Mouse (Mus musculus): ENCODE results near the gene Pglyrp1. TPM values are rescaled to one million over a fixed set of nuclear protein-coding genes. Genes with fewer than 3 reads are reported as not detected.

The Pglyrp1 gene
- total and polyA plus RNA-seq, 2 experiments from 2014 or later, result 18.2 to 26.8 TPM

GRCm38 (mm10) chr7:18878691-18879090, 7.6 kb downstream of the Pglyrp1 start:
- H3K4me1 ChIP-seq (ENCODE audit: insufficient read depth, low read length), result no peaks in the 10 kb centered on the region
- DNase-seq (ENCODE audit: low spot score), result no peak
- H3K9ac ChIP-seq (replicated peaks; ENCODE audit: low read length, poor library complexity, severe bottlenecking), result no peak overlapping the region
- no peaks in the 10 kb centered on the region for H3K27me3 ChIP-seq (ENCODE audit: insufficient read depth, low read length)
- H3K9me3 ChIP-seq (ENCODE audit: low read length), result no peaks in the 10 kb centered on the region
- WGBS, result 81% methylated on average over 7 of the region's 7 CpGs
- H3K4me3 ChIP-seq (ENCODE audit: low read depth, low read length), result no peak overlapping the region
- no peaks in the 10 kb centered on the region for H3K36me3 ChIP-seq (ENCODE audit: insufficient read depth, low read length)
- no peak overlapping the region for H3K27ac ChIP-seq (ENCODE audit: low read depth, low read length)
- no peak overlapping the region for H3K4me2 ChIP-seq (ENCODE audit: low read depth, low read length, poor library complexity, severe bottlenecking)
- no peak for TF ChIP-seq CTCF (IDR thresholded peaks at IDR 0.05)
- no peak for ATAC-seq (ENCODE audit: low FRiP score)

- DNase-seq (ENCODE audit: low spot score) (no peak), ATAC-seq (ENCODE audit: low FRiP score) (no peak)
- no peaks in the 10 kb centered on the region for H3K27me3 ChIP-seq (ENCODE audit: insufficient read depth, low read length)
- H3K27ac ChIP-seq (ENCODE audit: low read depth, low read length), result no peak overlapping the region
- 65% methylated on average over 9 of the region's 9 CpGs for WGBS
- H3K4me3 ChIP-seq (ENCODE audit: low read depth, low read length), result no peak overlapping the region
- H3K4me2 ChIP-seq (ENCODE audit: low read depth, low read length, poor library complexity, severe bottlenecking), result no peak overlapping the region
- no peaks in the 10 kb centered on the region for H3K9me3 ChIP-seq (ENCODE audit: low read length)
- H3K9ac ChIP-seq (replicated peaks; ENCODE audit: low read length, poor library complexity, severe bottlenecking), result no peak overlapping the region
- no peaks in the 10 kb centered on the region for H3K36me3 ChIP-seq (ENCODE audit: insufficient read depth, low read length)
- H3K4me1 ChIP-seq (ENCODE audit: insufficient read depth, low read length), result no peaks in the 10 kb centered on the region
- no peak for TF ChIP-seq CTCF (IDR thresholded peaks at IDR 0.05)
These were observed 13.0 kb downstream of the Pglyrp1 start for GRCm38 (mm10) chr7:18883991-18884744.

- ATAC-seq (ENCODE audit: low FRiP score) (no peak), DNase-seq (ENCODE audit: low spot score) (no peak)
These were observed 13.8 kb downstream of the Pglyrp1 start for GRCm38 (mm10) chr7:18884745-18885422.

GRCm38 (mm10) chr7:18886963-18887362, 15.8 kb downstream of the Pglyrp1 start:
- no peak overlapping the region for H3K4me3 ChIP-seq (ENCODE audit: low read depth, low read length)
- WGBS, result 94% methylated on average over 1 of the region's 1 CpGs
- H3K27me3 ChIP-seq (ENCODE audit: insufficient read depth, low read length), result no peaks in the 10 kb centered on the region
- no peaks in the 10 kb centered on the region for H3K9me3 ChIP-seq (ENCODE audit: low read length)
- H3K4me2 ChIP-seq (ENCODE audit: low read depth, low read length, poor library complexity, severe bottlenecking), result no peak overlapping the region
- no peak for ATAC-seq (ENCODE audit: low FRiP score)
- TF ChIP-seq CTCF (IDR thresholded peaks at IDR 0.05), result no peak
- H3K4me1 ChIP-seq (ENCODE audit: insufficient read depth, low read length), result no peaks in the 10 kb centered on the region
- no peak for DNase-seq (ENCODE audit: low spot score)
- no peak overlapping the region for H3K27ac ChIP-seq (ENCODE audit: low read depth, low read length)
- H3K36me3 ChIP-seq (ENCODE audit: insufficient read depth, low read length), result no peaks in the 10 kb centered on the region
- H3K9ac ChIP-seq (replicated peaks; ENCODE audit: low read length, poor library complexity, severe bottlenecking), result no peak overlapping the region

More at GRCm38 (mm10) chr7:18884745-18885422, 13.8 kb downstream of the Pglyrp1 start:
- H3K4me1 ChIP-seq (ENCODE audit: insufficient read depth, low read length), result no peaks in the 10 kb centered on the region
- 0 out of 2 replicates have a peak overlapping the region, but pooled peaks have one; percentile 13 for H3K9ac ChIP-seq (replicated peaks; ENCODE audit: low read length, poor library complexity, severe bottlenecking)
- 69% methylated on average over 13 of the region's 13 CpGs for WGBS
- no peak overlapping the region for H3K4me3 ChIP-seq (ENCODE audit: low read depth, low read length)
- H3K27ac ChIP-seq (ENCODE audit: low read depth, low read length), result no peak overlapping the region
- 0 out of 2 replicates have a peak overlapping the region, but pooled peaks have one; percentile 4 for H3K4me2 ChIP-seq (ENCODE audit: low read depth, low read length, poor library complexity, severe bottlenecking)
- no peaks in the 10 kb centered on the region for H3K27me3 ChIP-seq (ENCODE audit: insufficient read depth, low read length)
- no peaks in the 10 kb centered on the region for H3K9me3 ChIP-seq (ENCODE audit: low read length)
- no peaks in the 10 kb centered on the region for H3K36me3 ChIP-seq (ENCODE audit: insufficient read depth, low read length)
- TF ChIP-seq CTCF (IDR thresholded peaks at IDR 0.05), result no peak

- TF ChIP-seq CTCF (IDR thresholded peaks at IDR 0.05), result no peak
- H3K27ac ChIP-seq (ENCODE audit: low read depth, low read length), result no peak overlapping the region
- H3K4me3 ChIP-seq (ENCODE audit: low read depth, low read length), result no peak overlapping the region
- H3K9me3 ChIP-seq (ENCODE audit: low read length), result no peaks in the 10 kb centered on the region
- no peak overlapping the region for H3K9ac ChIP-seq (replicated peaks; ENCODE audit: low read length, poor library complexity, severe bottlenecking)
- WGBS, result 93% methylated on average over 8 of the region's 8 CpGs
- no peak for DNase-seq (ENCODE audit: low spot score)
- no peaks in the 10 kb centered on the region for H3K36me3 ChIP-seq (ENCODE audit: insufficient read depth, low read length)
- no peaks in the 10 kb centered on the region for H3K4me1 ChIP-seq (ENCODE audit: insufficient read depth, low read length)
- H3K4me2 ChIP-seq (ENCODE audit: low read depth, low read length, poor library complexity, severe bottlenecking), result no peak overlapping the region
- no peaks in the 10 kb centered on the region for H3K27me3 ChIP-seq (ENCODE audit: insufficient read depth, low read length)
- ATAC-seq (ENCODE audit: low FRiP score), result no peak
These were observed 19.7 kb downstream of the Pglyrp1 start for GRCm38 (mm10) chr7:18890848-18891247.
